Mouse (Mus musculus): ENCODE results near the gene Cacul1.
A peak's percentile ranks its signal among the peaks of the same experiment; 100 is the strongest.
"Not testable (repeated sequence)": the region's sequence is repeated elsewhere in the genome, so short reads cannot be mapped to it uniquely, and the experiment has no call there.

The Cacul1 gene

GRCm38 (mm10) chr19:60580582-60581339 is at the start of gene Cacul1:
Gene Cacul1, minus strand, starts transcription at chr19:60581025.
- peak; percentile 98 for DNase-seq (ENCODE audit: low read depth, low spot score)

- DNase-seq (ENCODE audit: low read depth, low spot score), result no peak
Measured at GRCm38 (mm10) chr19:60619420-60619819, 38.6 kb upstream of the Cacul1 start.

GRCm38 (mm10) chr19:60617007-60617406 is 36.2 kb upstream of the Cacul1 start:
- DNase-seq (ENCODE audit: low read depth, low spot score), result no peak

- DNase-seq (ENCODE audit: low read depth, low spot score), result no peak
Measured at GRCm38 (mm10) chr19:60615470-60616200, 34.8 kb upstream of the Cacul1 start.

- peak; percentile 31 for DNase-seq (ENCODE audit: low read depth, low spot score)
Measured at GRCm38 (mm10) chr19:60611525-60612215, 30.8 kb upstream of the Cacul1 start.

- peak; percentile 22 for DNase-seq (ENCODE audit: low read depth, low spot score)
Measured at GRCm38 (mm10) chr19:60608766-60609165, 27.9 kb upstream of the Cacul1 start.

GRCm38 (mm10) chr19:60603586-60603985 is 22.8 kb upstream of the Cacul1 start:
- DNase-seq (ENCODE audit: low read depth, low spot score), result no peak

GRCm38 (mm10) chr19:60602066-60602465 is 21.2 kb upstream of the Cacul1 start:
- DNase-seq (ENCODE audit: low read depth, low spot score), result not testable (repeated sequence)

GRCm38 (mm10) chr19:60598025-60598697 is 17.3 kb upstream of the Cacul1 start:
- no peak for DNase-seq (ENCODE audit: low read depth, low spot score)

- DNase-seq (ENCODE audit: low read depth, low spot score), result no peak
Measured at GRCm38 (mm10) chr19:60589646-60590045, 8.8 kb upstream of the Cacul1 start.

- no peak for DNase-seq (ENCODE audit: low read depth, low spot score)
Measured at GRCm38 (mm10) chr19:60586652-60587051, 5.8 kb upstream of the Cacul1 start.

GRCm38 (mm10) chr19:60583201-60583600 is 2.4 kb upstream of the Cacul1 start:
- no peak for DNase-seq (ENCODE audit: low read depth, low spot score)

- DNase-seq (ENCODE audit: low read depth, low spot score), result no peak
Measured at GRCm38 (mm10) chr19:60581377-60582290, 809 bp upstream of the Cacul1 start.

- DNase-seq (ENCODE audit: low read depth, low spot score), result peak; percentile 20
Measured at GRCm38 (mm10) chr19:60579771-60580581, 849 bp downstream of the Cacul1 start.

GRCm38 (mm10) chr19:60576741-60577140 is 4.1 kb downstream of the Cacul1 start:
- no peak for DNase-seq (ENCODE audit: low read depth, low spot score)

- DNase-seq (ENCODE audit: low read depth, low spot score), result no peak
Measured at GRCm38 (mm10) chr19:60560497-60560896, 20.3 kb downstream of the Cacul1 start.

GRCm38 (mm10) chr19:60554866-60555438 is 25.9 kb downstream of the Cacul1 start:
- no peak for DNase-seq (ENCODE audit: low read depth, low spot score)

GRCm38 (mm10) chr19:60553501-60553900 is 27.3 kb downstream of the Cacul1 start:
- DNase-seq (ENCODE audit: low read depth, low spot score), result peak; percentile 4

- DNase-seq (ENCODE audit: low read depth, low spot score), result no peak
Measured at GRCm38 (mm10) chr19:60543302-60543701, 37.5 kb downstream of the Cacul1 start.
